Mouse (Mus musculus) heart, postnatal 0 days (tissue): Measurements from ENCODE around the gene Slfn14. TPM values are rescaled to one million over a fixed set of nuclear protein-coding genes. Genes with fewer than 3 reads are reported as not detected.

Experiments used
- ATAC-seq: fragments of 200-750 bp; cut with Nextera tagmentation; 2 replicates; pipeline ENCODE4 v1.8.0; 2017; ENCODE audit warnings: low read depth, moderate number of reproducible peaks, moderate library complexity; ENCODE audit not compliant: insufficient read depth
- DNase-seq: peaks from one replicate; pipeline ENCODE4 v3.0.0-alpha.2; 2016; ENCODE audit warnings: low spot score
- H3K27ac ChIP-seq: fragments of 300-500 bp; sonication (generic); 2 replicates; pipeline ENCODE4 v1.5.1; 2014; ENCODE audit warnings: low read depth, mild to moderate bottlenecking
- H3K27me3 ChIP-seq: fragments of 300-500 bp; sonication (generic); 2 replicates; pipeline ENCODE4 v1.6.1; 2014; ENCODE audit warnings: low read length, mixed read lengths; ENCODE audit not compliant: control insufficient read depth, insufficient read depth
- H3K36me3 ChIP-seq: fragments of 300-500 bp; sonication (generic); replicated peaks from 2 replicates; pipeline ENCODE4 v1.6.1; 2014; ENCODE audit warnings: low read length, mixed read lengths; ENCODE audit not compliant: control insufficient read depth, insufficient read depth
- H3K4me1 ChIP-seq: fragments of 300-500 bp; sonication (generic); 2 replicates; pipeline ENCODE4 v1.6.1; 2014; ENCODE audit warnings: antibody characterized with exemption; ENCODE audit not compliant: control insufficient read depth, insufficient read depth
- H3K4me2 ChIP-seq: fragments of 300-500 bp; sonication (generic); 2 replicates; pipeline ENCODE4 v1.6.1; 2014; ENCODE audit warnings: low read depth, mild to moderate bottlenecking, low read length, moderate library complexity
- H3K4me3 ChIP-seq: fragments of 300-500 bp; sonication (generic); 2 replicates; pipeline ENCODE4 v1.5.1; 2014; ENCODE audit warnings: low read depth, low read length
- H3K9ac ChIP-seq: fragments of 300-500 bp; sonication (generic); replicated peaks from 2 replicates; pipeline ENCODE4 v1.6.1; 2014; ENCODE audit warnings: low read depth, low read length, mixed read lengths
- H3K9me3 ChIP-seq: fragments of 300-500 bp; sonication (generic); replicated peaks from 2 replicates; pipeline ENCODE4 v1.6.1; 2016; ENCODE audit warnings: low read length; ENCODE audit not compliant: control insufficient read depth
- CTCF ChIP-seq: IDR thresholded peaks from 2 replicates; pipeline ENCODE4 v1.5.1; 2016; ENCODE audit warnings: antibody characterized with exemption, control low read depth, low read depth
- EP300 ChIP-seq: IDR thresholded peaks from 2 replicates; pipeline ENCODE4 v1.6.1; 2016; ENCODE audit warnings: antibody characterized with exemption, low read depth
- WGBS: fragments of 180-500 bp; shearing (Covaris S2); extraction: QIAGEN DNeasy Blood & Tissue Kit; methylation state at CpG from one replicate; pipeline ENCODE4 v1.1.7; 2014; 5-methylcytosine and 5-hydroxymethylcytosine counted together
- polyA plus RNA-seq: library from polyadenylated mRNA; unstranded; fragments of >200 nt; fragmentation: Nextera tagmentation; extraction: Ambion mirVana; gene quantifications from 2 replicates; pipeline ENCODE4 v1.2.1, GENCODE M21; 2015
- total RNA-seq: library from RNA; depleted of rRNA; stranded (reverse); fragments of >200 nt; gene quantifications from 2 replicates; pipeline ENCODE4 v1.2.3, GENCODE M21; 2014; ENCODE audit warnings: low replicate concordance

The Slfn14 gene
- total and polyA plus RNA-seq, 2 experiments from 2014 or later, result 0.16 TPM; not detected in 1

DNA sequence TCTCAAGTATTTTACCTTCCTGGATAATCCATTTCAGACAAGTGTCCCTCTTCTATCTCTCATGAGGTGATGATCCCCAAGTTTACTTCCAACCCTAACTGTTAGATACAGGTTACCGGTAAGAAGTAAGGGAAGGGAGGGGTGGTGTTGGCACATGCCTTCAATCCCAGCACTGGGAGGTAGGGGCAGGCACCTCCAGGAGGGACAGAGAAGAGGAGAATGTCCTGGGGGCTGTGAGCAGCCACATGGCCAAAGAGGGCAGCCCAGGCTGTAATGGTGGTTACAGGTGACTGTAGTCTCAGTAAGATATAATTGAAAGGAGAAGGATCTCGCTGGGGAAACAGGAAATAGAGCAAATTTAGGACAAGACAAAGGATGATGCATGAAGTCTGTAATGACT lies 4.4 kb downstream of the Slfn14 start:
- Histone ChIP-seq H3K4me3 (no peak overlapping the region), H3K27ac (no peak overlapping the region)

DNA sequence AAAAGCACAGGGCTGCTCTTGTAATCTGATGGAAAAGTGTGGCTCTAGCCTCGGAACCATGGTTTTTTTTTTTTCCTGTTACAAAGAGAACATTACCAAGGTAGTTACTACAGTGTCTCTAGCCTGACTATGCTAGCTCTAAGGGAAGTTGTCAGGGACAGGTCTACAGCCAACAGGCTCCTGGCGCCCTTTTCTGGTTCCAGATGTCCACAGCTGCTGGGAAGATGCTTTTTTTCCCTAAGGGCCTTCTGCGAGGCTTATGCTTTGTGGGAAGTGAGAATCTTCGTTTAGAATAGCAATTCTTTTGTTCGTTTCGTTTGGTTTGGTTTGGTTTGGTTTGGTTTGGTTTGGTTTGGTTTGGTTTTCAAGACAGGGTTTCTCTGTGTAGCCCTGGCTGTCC lies 6.8 kb downstream of the Slfn14 start:
- TF ChIP-seq EP300, result no peak
- H3K27ac ChIP-seq, result no peak overlapping the region
- peaks cover 3% of the 10 kb centered on the region; the same call in 1 of the 2 replicates for H3K4me1 ChIP-seq
- H3K9ac ChIP-seq, result no peak overlapping the region
- H3K4me3 ChIP-seq, result no peak overlapping the region
- H3K4me2 ChIP-seq, result no peak overlapping the region
- no peaks in the 10 kb centered on the region for H3K27me3 ChIP-seq
- no peaks in the 10 kb centered on the region for H3K36me3 ChIP-seq
- 65% methylated on average over 6 of the region's 6 CpGs for WGBS
- no peaks in the 10 kb centered on the region for H3K9me3 ChIP-seq
- ATAC-seq (no peak), DNase-seq (no peak)

More for the DNA sequence above, 4.4 kb downstream of the Slfn14 start:
- no peak for ATAC-seq
- H3K9me3 ChIP-seq, result no peaks in the 10 kb centered on the region
- TF ChIP-seq CTCF, result no peak
- no peak for TF ChIP-seq EP300
- H3K4me2 ChIP-seq, result no peak overlapping the region
- DNase-seq, result no peak
- no peak overlapping the region for H3K9ac ChIP-seq
- peaks cover 3% of the 10 kb centered on the region; the same call in 1 of the 2 replicates for H3K4me1 ChIP-seq
- WGBS, result 43% methylated on average over 2 of the region's 2 CpGs
- no peaks in the 10 kb centered on the region for H3K36me3 ChIP-seq
- no peaks in the 10 kb centered on the region for H3K27me3 ChIP-seq

DNA sequence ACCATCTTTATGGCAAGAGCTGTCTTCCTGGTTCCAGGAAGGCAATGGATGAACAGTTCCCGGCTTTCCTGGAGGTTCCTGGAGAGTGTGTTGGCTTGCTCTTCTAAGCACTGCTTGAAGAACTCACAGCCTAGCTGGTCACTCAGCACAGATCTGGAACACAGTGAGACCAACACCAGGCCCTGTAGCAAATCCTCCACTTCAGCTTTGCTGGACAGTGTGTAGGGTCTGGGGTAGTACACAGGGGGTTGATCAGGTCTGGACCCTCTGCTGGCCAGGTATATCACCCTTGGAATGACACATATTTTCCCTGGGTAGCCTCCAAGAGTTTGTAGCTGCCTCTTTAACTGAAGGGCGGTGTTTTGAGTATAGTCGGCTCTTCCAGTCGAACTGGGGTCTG lies 7.5 kb downstream of the Slfn14 start:
- 71% methylated on average over 4 of the region's 4 CpGs for WGBS
- Histone ChIP-seq H3K4me1 (peaks cover 3% of the 10 kb centered on the region; the same call in 1 of the 2 replicates), H3K27me3 (no peaks in the 10 kb centered on the region), H3K9ac (no peak overlapping the region), H3K4me3 (no peak overlapping the region), H3K9me3 (no peaks in the 10 kb centered on the region), H3K4me2 (no peak overlapping the region), H3K36me3 (no peaks in the 10 kb centered on the region), H3K27ac (peak overlapping the region; percentile 38; the same call in 1 of the 2 replicates)
- ATAC-seq (no peak), DNase-seq (no peak)
- TF ChIP-seq CTCF, result no peak
- TF ChIP-seq EP300, result no peak

DNA sequence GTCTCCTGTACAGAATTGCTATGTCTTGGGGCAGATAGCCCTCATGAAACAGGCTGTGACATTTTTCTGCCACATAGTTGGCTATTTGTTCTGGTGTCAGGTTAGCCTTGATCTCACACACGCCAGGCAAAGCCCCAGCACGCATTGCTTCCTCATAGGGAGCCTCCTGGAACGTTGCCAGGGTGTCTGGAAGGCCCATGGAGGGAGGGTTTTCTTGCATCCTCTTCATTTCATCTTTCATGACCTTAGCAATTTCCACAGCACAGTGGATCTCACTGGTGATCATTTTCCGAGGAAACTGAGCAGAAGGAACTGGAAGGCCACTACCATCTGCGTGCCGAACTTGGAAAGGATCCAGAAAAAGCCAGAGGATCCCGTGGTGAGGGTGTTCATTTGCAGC lies 10.3 kb downstream of the Slfn14 start:
- TF ChIP-seq EP300 (no peak), CTCF (no peak)
- H3K9me3 ChIP-seq, result no peaks in the 10 kb centered on the region
- no peak overlapping the region for H3K4me3 ChIP-seq
- no peak for DNase-seq
- no peaks in the 10 kb centered on the region for H3K36me3 ChIP-seq
- no peak for ATAC-seq
- H3K4me1 ChIP-seq, result peaks cover 3% of the 10 kb centered on the region; the same call in 1 of the 2 replicates
- WGBS, result 54% methylated on average over 7 of the region's 7 CpGs
- no peak overlapping the region for H3K4me2 ChIP-seq
- H3K9ac ChIP-seq, result no peak overlapping the region
- H3K27ac ChIP-seq, result no peak overlapping the region
- no peaks in the 10 kb centered on the region for H3K27me3 ChIP-seq

DNA sequence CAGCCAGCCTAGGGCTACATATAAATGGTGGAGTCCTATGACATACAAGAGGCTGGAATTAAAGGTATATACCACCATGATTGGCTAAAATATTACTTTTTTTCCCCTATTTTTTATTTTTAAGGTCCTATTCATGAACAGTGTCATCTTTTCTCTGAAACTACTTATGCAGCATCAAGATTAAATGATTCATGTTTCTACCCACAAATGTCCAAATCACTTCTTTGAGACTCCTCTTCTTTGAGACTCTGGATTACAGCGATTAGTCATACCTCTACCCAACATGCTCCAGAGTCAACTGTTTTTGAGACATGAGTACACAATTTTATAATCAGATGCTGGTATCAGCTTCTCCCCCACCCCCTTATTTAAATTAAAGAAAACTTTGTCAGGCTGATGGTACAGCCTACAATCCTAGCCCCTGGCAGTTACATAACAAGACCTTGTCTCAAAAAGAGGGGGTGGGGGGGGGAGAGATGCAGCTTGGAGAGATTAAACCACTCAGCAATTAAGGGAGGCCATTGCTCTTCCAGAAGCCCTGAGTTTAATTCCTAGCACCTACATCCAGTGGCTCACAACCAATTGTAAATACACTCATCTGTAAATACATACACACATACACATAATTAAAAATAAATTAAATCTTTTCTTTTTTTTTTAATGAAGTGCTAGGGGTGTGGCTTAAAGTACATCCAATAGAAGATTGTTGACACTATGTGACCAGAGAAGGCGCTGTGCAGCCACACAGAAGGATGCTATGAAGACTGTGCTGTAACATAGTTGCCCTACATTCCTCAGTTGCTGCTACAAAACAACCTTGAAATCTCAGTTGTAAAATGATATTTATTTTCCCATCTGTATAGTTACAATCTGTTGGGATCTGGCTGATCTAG lies 14.3 kb downstream of the Slfn14 start:
- Histone ChIP-seq H3K4me1 (0 out of 2 replicates have a peak, but pooled peaks cover 3% of the 10 kb centered on the region), H3K4me2 (peak overlapping the region; percentile 60; the same call in 1 of the 2 replicates), H3K4me3 (0 out of 2 replicates have a peak overlapping the region, but pooled peaks have one; percentile 55), H3K27ac (peak overlapping the region; percentile 74), H3K9me3 (no peaks in the 10 kb centered on the region), H3K27me3 (no peaks in the 10 kb centered on the region), H3K9ac (peak overlapping the region; percentile 73; the same call in 1 of the 2 replicates), H3K36me3 (no peaks in the 10 kb centered on the region)
- no peak for ATAC-seq
- TF ChIP-seq EP300, result no peak
- no peak; the same call in 1 of the 2 replicates for TF ChIP-seq CTCF
- no peak for DNase-seq
- WGBS, result 12% methylated on average over 2 of the region's 2 CpGs
